Mouse (Mus musculus): ENCODE data around the gene Chd5.
A peak's percentile ranks its signal among the peaks of the same experiment; 100 is the strongest.

The Chd5 gene

GRCm38 (mm10) chr4:152317631-152318033, 20.8 kb upstream of the Chd5 start:
- DNase-seq (ENCODE audit: low read depth, low spot score): no peak

DNA sequence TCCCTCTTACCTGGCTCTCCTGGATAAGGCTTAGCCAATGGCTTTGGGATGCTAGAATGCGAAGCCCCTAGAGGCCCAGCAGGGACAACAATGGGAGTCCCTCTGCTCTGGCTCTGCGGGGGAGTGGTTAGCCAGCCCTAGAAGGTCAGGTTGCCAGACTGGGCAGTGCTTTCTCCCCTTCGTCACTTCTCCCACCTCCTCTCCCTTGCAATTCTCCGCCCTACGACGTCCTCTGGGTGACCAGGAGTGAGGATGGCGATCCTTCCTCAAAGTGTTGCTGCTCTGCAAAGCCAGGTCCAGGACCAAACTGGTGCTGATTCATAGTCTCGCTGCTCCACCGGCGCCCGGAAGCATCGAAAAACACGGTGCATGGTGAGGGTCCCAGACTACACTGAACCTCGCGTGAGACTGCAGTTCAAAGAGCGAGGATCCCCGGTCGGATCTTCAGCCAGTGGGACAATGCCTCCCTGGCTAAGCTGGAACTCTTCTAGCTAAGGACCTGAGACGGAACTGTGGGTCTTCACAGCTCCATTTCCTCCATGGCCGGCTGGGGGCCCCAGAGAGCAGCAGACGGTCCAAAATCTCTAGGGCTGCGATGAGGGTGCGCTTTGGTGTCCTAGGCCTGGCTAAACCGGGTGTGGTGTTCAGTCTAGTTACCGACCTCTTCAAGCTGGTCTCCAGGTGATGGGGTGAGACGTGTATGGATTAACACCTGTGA, 19.8 kb upstream of the Chd5 start, which contains the start of gene Rnf207:
Rnf207 (minus strand) TSS at position 477 of the 718 bp plus-strand sequence.
- DNase-seq (ENCODE audit: low read depth, low spot score): no peak

- no peak for DNase-seq (ENCODE audit: low read depth, low spot score)
Measured at GRCm38 (mm10) chr4:152321464-152321863, 17.0 kb upstream of the Chd5 start.

- DNase-seq (ENCODE audit: low read depth, low spot score): no peak
Measured at GRCm38 (mm10) chr4:152324641-152325562, 13.5 kb upstream of the Chd5 start.

DNA sequence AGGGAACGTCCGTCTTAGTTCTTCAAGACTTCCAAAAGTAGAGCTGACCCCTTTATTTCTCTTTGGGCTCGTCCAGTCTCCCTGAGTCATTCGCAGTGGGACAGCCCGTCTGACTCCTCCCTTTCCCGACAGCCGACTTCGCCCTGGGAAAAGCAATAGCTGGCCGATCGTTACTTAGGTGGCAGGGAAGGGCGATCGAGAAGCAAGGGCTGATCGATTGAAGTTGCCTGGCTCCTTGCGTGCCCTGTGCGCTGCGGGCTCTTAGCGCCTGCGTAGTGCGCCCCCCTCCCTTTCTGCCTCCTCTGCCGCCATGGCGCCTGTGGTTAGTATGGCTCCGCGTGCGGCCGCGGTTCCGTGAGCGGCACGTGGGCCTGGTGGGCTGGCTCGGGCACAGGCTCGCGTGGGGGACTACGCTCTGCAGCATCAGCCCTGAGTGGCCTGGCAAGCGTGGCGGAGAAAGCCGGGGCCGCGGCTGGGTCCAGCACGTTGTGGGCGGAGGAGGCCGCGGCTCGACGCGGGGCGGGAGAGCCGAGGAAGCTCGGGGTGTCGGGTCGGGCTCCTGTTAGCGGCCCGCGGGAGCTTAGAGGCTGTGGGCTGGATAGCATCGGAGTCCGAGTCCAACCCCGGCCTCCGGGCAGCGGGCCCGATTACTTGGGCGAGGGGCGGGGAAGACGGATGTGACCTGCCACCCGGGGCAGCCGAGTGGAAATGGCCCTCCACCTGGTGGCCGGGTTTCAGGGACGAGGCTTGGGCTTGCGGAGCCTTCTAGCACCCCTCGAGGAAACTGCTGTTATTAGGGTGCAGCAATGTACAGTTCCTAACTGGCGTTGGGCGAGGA, 12.7 kb upstream of the Chd5 start, which contains the start of gene Rpl22:
Rpl22 (plus strand) TSS at position 169 of the 838 bp plus-strand sequence.
- peak; percentile 94 for DNase-seq (ENCODE audit: low read depth, low spot score)

DNA sequence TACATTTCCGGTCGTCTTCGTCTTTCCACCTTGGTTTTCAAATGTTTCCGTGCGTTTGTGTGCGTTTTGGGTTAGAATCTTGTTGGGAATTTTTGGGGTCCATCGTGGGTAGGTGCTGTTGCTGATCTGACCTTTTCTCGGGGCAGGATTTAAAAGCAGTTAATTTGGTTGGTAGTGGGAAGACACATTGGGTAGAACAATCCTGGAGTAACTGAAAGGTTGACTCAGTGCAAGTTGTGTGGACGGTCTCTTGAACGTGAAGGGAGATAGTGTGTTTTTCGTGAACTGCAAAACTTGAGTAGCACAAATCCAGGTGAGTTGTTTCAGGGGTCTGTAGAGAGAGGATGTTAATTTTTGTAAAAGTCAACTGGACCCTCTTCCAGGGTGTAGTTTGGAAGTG, 11.9 kb upstream of the Chd5 start:
- no peak for DNase-seq (ENCODE audit: low read depth, low spot score)

GRCm38 (mm10) chr4:152328691-152329090, 9.8 kb upstream of the Chd5 start:
- no peak for DNase-seq (ENCODE audit: low read depth, low spot score)

DNA sequence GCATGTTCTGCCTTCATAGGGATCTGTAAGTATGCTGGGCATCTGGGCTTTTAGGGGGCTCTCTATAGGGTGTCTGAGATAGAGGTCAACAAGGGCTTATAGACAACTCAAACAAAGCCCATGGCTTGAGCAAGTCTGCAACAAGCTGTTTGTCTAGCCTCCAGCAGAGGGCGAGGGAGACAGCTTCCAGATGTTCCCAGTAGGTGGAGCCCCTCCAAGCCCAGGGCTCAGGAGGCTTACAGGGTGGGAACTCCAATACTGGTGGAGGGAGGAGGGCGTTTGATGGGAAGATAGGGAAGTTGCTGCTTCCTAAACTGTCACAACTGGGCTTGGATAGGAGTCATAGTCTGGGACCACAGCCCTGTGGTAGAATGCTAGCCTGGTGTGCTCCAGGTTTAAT, 5.5 kb upstream of the Chd5 start:
- peak; percentile 61 for DNase-seq (ENCODE audit: low read depth, low spot score)

DNA sequence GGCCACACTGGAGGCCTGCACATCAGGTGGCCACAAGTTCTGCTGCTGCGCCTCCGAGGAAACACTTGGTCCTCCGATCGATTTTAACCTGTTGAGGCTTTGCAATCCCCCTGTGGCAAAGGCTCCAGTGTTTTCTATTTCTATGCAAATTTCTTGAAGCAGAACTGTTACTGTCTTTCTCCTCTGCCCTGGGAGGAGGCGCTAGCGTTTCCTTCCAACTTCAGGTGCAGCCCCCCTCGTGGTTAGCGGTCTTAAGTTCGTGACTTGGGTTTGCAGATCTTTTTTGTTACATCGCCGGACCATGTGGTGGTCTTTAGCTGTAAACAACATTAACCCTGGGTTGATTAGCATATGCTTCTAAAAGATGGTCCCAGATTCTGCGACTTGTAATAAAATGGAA, 4.9 kb upstream of the Chd5 start:
- no peak for DNase-seq (ENCODE audit: low read depth, low spot score)

DNA sequence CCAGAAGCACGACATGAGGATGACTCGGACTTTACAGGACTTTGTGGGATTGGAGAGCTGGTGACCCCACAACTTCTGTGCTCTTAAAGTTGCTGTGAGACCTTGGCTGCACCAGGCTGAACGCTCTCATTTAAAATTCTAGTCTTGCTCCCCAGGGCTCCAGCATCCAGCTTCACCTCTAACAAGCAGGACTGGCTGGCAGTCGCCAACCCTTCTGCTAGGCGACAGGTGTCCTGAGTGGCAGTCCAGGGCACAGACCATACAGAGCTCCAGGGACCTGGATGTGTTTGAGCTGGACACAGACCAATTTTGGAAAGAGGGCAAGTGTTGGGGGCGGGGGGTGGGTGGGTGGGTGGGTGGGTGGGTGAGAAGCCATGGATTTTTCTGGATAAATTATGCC, 679 bp upstream of the Chd5 start:
- no peak for DNase-seq (ENCODE audit: low read depth, low spot score)

- no peak for DNase-seq (ENCODE audit: low read depth, low spot score)
Measured at GRCm38 (mm10) chr4:152339293-152339790, 891 bp downstream of the Chd5 start.

- no peak for DNase-seq (ENCODE audit: low read depth, low spot score)
Measured at GRCm38 (mm10) chr4:152340584-152341284, 2.3 kb downstream of the Chd5 start.

- DNase-seq (ENCODE audit: low read depth, low spot score): no peak
Measured at GRCm38 (mm10) chr4:152343296-152343695, 4.8 kb downstream of the Chd5 start.

GRCm38 (mm10) chr4:152344651-152345050, 6.2 kb downstream of the Chd5 start:
- no peak for DNase-seq (ENCODE audit: low read depth, low spot score)

GRCm38 (mm10) chr4:152345120-152345889, 6.9 kb downstream of the Chd5 start:
- DNase-seq (ENCODE audit: low read depth, low spot score): peak; percentile 45

DNA sequence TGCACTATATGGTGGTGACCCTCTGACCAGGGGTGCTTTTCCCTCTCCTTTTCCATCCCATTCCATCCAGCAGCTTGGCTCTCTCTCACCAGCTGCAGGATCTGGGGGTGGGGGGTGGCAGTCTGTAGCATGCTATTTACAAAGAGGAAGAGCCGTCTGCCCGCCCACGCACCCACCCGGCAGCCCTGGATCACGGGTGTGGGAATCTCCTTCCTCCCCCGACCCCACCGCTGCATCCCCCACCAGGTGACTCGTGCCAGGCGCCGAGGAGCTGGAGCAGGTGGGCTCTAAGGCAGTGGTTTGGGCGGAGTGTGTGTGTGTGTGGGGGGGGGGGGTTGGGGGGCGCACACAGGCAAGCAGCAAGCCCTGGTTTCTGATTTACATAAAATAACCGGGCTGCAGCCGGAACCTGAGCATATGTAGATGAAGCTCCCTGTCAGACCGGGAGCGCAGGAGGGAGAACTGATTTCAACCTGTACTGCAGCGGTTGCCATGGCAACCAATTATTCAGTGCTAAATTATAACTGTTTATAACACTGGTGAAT, 11.5 kb downstream of the Chd5 start:
- DNase-seq (ENCODE audit: low read depth, low spot score): no peak

DNA sequence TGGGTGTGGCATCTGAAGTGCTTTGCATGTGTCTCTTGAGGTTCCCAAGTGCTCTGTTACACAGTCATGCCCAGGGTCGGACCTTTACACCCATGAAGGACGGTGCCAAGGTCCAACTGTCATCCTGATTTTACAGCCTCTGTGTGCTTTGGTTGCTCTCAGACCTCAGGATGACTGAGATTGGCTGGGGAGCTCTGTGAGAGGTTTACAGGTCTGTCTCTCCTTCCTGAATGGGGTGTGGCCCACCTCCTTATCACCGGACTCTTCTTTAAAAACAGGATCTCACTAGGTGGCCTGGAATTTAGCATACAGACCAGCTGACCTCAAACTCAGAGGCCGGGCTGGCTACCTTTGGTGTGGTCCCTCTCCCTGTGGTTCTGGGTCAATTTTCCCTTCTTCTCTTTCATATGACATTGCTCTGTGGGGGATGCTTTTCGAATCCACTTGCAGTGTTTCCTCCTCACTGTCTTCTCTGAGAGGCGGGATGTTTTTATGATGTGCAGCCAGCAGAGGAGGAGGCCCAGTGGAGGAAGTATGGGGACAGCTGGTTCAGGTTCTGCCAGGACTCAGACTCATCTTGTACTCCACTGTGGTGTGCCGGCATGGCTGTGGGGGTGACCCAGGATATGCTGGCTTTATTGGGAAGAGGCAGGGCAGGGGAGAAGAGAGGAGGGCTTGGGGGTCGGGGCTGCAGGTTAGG, 12.4 kb downstream of the Chd5 start:
- no peak for DNase-seq (ENCODE audit: low read depth, low spot score)

GRCm38 (mm10) chr4:152351422-152352305, 13.2 kb downstream of the Chd5 start:
- DNase-seq (ENCODE audit: low read depth, low spot score): no peak
